Mouse (Mus musculus) induced T-regulatory cell, adult 2 months (primary cell): Measurements from ENCODE around the gene Urah.
A peak's percentile ranks its signal among the peaks of the same experiment; 100 is the strongest.

ENCODE experiments used
- DNase-seq: peaks from one replicate; pipeline ENCODE4 v3.0.0-alpha.2; 2012; ENCODE audit warnings: low read depth

Urah gene

GRCm38 (mm10) chr7:140834968-140835757 is at the start of gene Urah:
TSS of gene Urah (plus strand) at chr7:140835018.
- DNase-seq = no peak

- no peak for DNase-seq
These were observed 47.3 kb upstream of the Urah start, which contains the start of gene Syce1 for GRCm38 (mm10) chr7:140787406-140788052. TSS of gene Syce1 (minus strand) at chr7:140787852.

- DNase-seq = no peak
These were observed 46.8 kb upstream of the Urah start for GRCm38 (mm10) chr7:140788053-140788435.

GRCm38 (mm10) chr7:140793541-140793940 is 41.3 kb upstream of the Urah start:
- no peak for DNase-seq

- no peak for DNase-seq
These were observed 37.2 kb upstream of the Urah start for GRCm38 (mm10) chr7:140797619-140798018.

- DNase-seq = no peak
These were observed 36.6 kb upstream of the Urah start for GRCm38 (mm10) chr7:140798212-140798611.

GRCm38 (mm10) chr7:140802629-140803028 is 32.2 kb upstream of the Urah start:
- DNase-seq = no peak

GRCm38 (mm10) chr7:140805704-140806103 is 29.1 kb upstream of the Urah start:
- peak; percentile 67 for DNase-seq

- peak; percentile 24 for DNase-seq
These were observed 24.3 kb upstream of the Urah start for GRCm38 (mm10) chr7:140810496-140810895.

GRCm38 (mm10) chr7:140811714-140812113 is 23.1 kb upstream of the Urah start:
- DNase-seq = no peak

- no peak for DNase-seq
These were observed 22.0 kb upstream of the Urah start for GRCm38 (mm10) chr7:140812850-140813249.

GRCm38 (mm10) chr7:140820173-140820572 is 14.6 kb upstream of the Urah start:
- no peak for DNase-seq

- no peak for DNase-seq
These were observed 13.5 kb upstream of the Urah start for GRCm38 (mm10) chr7:140821305-140821652.

- no peak for DNase-seq
These were observed 13.0 kb upstream of the Urah start, which contains the start of gene Zfp941 for GRCm38 (mm10) chr7:140821653-140822329. TSS of gene Zfp941 (minus strand) at chr7:140822178.

GRCm38 (mm10) chr7:140822731-140823130 is 12.1 kb upstream of the Urah start:
- DNase-seq = no peak

GRCm38 (mm10) chr7:140828171-140828881 is 6.5 kb upstream of the Urah start:
- peak; percentile 35 for DNase-seq

- no peak for DNase-seq
These were observed 3.4 kb upstream of the Urah start for GRCm38 (mm10) chr7:140831447-140831846.

- no peak for DNase-seq
These were observed 1.5 kb upstream of the Urah start for GRCm38 (mm10) chr7:140833341-140833740.

- no peak for DNase-seq
These were observed 905 bp downstream of the Urah start for GRCm38 (mm10) chr7:140835758-140836087.

- no peak for DNase-seq
These were observed 1.7 kb downstream of the Urah start for GRCm38 (mm10) chr7:140836243-140837115.

- no peak for DNase-seq
These were observed 4.7 kb downstream of the Urah start for GRCm38 (mm10) chr7:140839556-140839955.
